Mouse (Mus musculus): ENCODE data around the gene Togaram1.

DNA sequence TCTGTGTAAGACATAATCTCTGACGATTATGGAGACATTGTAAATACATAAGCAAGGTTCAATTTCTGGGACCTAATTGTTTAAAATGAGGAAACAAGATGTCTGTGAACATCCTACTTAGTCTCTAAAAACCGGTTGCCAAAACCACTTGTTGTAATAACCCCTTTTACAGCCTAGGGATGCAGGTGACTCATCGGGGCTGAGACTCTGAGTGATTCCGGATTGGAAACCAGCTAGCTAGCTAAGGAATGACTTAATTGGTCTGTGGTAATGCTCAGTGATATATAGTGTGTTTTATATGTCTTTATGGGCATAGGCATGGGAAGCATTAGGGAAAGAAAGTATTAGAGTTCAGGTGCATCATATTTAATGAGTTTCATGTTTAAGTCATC is 71.9 kb downstream of the Togaram1 start:
- TF ChIP-seq POLR2A (IDR thresholded peaks at IDR 0.05; ENCODE audit: insufficient read depth, low read length) (no peak), CTCF (IDR thresholded peaks at IDR 0.05; ENCODE audit: low read depth, low read length) (no peak), EP300 (IDR thresholded peaks at IDR 0.05; ENCODE audit: insufficient read depth, low read depth, low read length) (no peak)

All from ES-Bruce4 (cell line).